Mouse (Mus musculus) WW6 (cell line): ENCODE measurements around the gene Elfn1.
"Not testable (repeated sequence)": the region's sequence is repeated elsewhere in the genome, so short reads cannot be mapped to it uniquely, and the experiment has no call there.

Experiments
- DNase-seq: peaks from one replicate; pipeline ENCODE4 v3.0.0-alpha.2; 2013; ENCODE audit warnings: low read depth, low spot score

Gene Elfn1

GRCm38 (mm10) chr5:139970186-139970631, 62.5 kb downstream of the Elfn1 start:
- DNase-seq: no peak

DNA sequence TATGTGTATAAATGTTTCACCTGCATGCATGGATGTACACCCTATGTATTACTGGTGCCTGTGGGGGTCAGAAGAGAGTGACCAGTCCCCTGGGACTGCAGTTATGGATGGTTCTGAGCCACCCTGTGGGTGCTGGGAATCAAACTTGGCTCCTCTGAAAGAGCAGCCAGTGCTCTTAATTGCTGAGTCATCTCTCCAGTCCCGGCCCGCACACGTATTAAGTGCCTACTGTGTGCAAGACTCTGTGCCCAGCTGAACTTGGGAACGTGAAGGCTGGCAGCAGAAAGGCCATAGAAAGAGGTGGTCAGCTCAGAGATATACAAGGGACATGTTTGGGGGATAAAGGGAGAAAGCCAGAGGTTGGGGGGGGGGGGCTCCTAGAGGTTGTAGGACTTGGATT, 68.8 kb downstream of the Elfn1 start:
- no peak for DNase-seq

GRCm38 (mm10) chr5:139977476-139977875, 69.7 kb downstream of the Elfn1 start:
- no peak for DNase-seq

- no peak for DNase-seq
These were observed 71.0 kb downstream of the Elfn1 start for GRCm38 (mm10) chr5:139978525-139979276.

- DNase-seq: no peak
These were observed 71.6 kb downstream of the Elfn1 start for GRCm38 (mm10) chr5:139979371-139979770.

- no peak for DNase-seq
These were observed 74.2 kb downstream of the Elfn1 start for GRCm38 (mm10) chr5:139981976-139982375.

DNA sequence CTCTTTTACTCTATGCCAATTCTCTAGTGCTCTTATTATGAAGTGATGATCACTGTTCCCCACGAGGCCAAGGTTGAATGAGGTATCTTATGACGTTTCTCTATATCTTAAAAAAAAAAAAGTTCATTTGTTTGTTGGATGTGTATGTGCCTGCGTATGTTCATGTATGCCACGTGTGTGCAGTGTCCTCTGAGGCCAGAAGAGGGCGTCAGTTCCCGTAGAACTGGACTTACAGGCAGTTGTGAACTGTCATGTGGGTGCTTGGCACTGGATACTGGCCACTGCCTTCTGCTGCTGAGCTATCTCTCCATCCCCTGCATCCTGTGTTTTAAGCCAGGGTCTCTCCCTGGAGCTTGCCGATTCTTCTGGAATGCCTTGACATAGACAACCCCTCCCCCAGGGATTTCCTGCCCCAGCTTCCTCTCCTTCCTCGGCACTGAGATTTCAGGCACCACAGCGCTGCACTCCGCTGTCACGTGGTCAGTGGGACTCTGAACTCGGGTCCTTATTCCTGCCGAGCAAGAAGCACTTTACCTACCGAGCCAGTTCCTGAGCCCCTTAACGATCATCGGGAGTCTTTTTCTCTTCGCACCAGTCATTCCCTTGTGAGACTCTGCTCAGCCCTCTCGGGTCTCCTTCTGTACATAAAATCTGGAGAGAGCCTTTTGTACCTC, 77.5 kb downstream of the Elfn1 start:
- DNase-seq: no peak

- no peak for DNase-seq
These were observed 83.8 kb downstream of the Elfn1 start for GRCm38 (mm10) chr5:139991531-139991930.

- DNase-seq: not testable (repeated sequence)
These were observed 90.6 kb downstream of the Elfn1 start for GRCm38 (mm10) chr5:139998321-139998720.

DNA sequence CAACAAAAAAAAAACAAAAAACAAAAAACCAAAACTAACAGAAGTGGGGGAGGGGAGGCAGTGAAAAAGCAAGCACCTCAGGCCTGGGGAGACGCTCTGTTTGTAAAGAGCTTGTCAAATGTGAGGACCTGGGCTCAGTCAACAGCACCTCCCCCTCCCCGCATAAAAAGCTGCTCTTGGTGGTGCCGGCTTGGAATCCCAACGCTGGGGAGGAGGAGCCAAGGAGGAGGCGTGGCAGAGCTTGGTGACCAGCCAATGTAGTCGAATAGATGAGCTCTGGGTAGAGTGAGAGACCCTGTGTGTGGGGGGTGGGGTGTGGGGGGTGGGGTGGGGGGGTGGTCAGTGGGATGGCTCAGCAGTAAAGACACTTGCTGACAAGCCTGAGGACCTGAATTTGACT, 91.2 kb downstream of the Elfn1 start:
- DNase-seq: peak; percentile 9

GRCm38 (mm10) chr5:140002541-140002940, 94.8 kb downstream of the Elfn1 start:
- no peak for DNase-seq

- no peak for DNase-seq
These were observed 99.1 kb downstream of the Elfn1 start for GRCm38 (mm10) chr5:140006861-140007260.

GRCm38 (mm10) chr5:140007656-140008522, 100.1 kb downstream of the Elfn1 start:
- no peak for DNase-seq

- DNase-seq: no peak
These were observed 100.7 kb downstream of the Elfn1 start for GRCm38 (mm10) chr5:140008523-140008806.

- no peak for DNase-seq
These were observed 101.4 kb downstream of the Elfn1 start for GRCm38 (mm10) chr5:140009083-140009655.

DNA sequence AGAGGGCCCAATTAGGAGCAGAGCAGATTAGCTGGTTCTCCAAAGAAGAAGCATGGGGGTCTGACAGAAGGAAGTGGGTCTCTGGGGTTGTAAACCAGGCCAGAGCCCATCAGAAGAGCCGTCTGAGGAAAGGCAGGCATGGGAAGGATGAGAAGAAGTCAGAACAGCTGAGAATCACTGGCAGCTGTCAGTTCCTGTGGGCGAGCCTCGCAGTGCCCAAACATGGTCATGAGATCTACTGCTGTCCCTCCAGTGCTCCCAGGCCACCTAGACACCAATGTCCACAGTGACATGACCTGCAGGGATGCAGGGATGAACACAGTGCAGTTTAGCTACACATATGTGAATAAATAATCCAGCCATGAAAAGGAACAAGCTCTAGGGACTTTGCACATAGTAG, 102.7 kb downstream of the Elfn1 start:
- no peak for DNase-seq

- DNase-seq: no peak
These were observed 104.7 kb downstream of the Elfn1 start for GRCm38 (mm10) chr5:140012286-140012967.

GRCm38 (mm10) chr5:140013652-140014051, 105.9 kb downstream of the Elfn1 start:
- DNase-seq: no peak

- DNase-seq: no peak
These were observed 109.2 kb downstream of the Elfn1 start for GRCm38 (mm10) chr5:140016896-140017295.

DNA sequence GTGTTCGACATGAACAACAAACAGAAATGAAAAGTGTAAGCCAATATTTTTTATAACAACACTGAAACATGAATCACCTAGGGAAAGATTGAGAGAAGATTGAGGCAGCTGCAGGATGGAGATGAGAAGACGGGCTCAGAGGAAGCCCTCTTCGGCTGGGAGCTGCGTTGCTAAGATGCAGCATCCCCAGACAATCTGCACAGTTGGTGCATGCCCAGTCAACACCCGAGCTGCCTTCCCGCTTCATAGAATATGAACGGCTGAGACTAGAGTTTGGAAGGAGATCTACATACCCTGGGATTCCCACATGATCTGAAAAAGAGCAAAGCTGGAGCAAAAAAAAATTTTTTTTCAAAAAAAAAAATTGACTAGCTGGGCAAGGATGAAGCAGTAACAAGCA, 111.0 kb downstream of the Elfn1 start:
- no peak for DNase-seq

GRCm38 (mm10) chr5:140019616-140020015, 111.9 kb downstream of the Elfn1 start:
- no peak for DNase-seq
